Mouse (Mus musculus): ENCODE measurements around the gene Ap1g1. TPM values are rescaled to one million over a fixed set of nuclear protein-coding genes. Genes with fewer than 3 reads are reported as not detected.
A peak's percentile ranks its signal among the peaks of the same experiment; 100 is the strongest.

The Ap1g1 gene
- polyA plus RNA-seq, 1 experiment, result 72.0 TPM

DNA sequence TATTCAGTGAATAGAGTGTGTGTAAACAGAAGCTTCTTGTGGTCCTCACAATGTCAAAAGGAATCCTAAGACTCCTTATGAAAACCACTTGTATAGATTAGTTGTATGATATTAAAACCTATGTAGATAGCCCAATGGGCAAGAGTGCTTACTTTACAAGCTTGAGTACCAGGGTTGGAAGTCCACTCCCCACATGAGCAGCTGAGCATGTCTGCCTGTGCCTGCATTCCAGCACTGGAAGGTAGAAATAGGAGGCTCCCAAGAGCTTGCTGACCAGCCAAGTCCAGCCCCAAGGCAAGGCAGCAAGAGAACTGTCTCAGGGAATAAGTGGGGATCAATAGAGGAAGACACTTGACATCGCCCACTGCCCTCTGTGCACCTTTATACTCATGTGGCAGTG lies 116.3 kb downstream of the Ap1g1 start:
- Histone ChIP-seq H3K27ac (ENCODE audit: insufficient read depth, low read depth, low read length) (no peak overlapping the region), H3K4me1 (ENCODE audit: control insufficient read depth, insufficient read depth, low read length) (no peaks in the 10 kb centered on the region), H3K36me3 (ENCODE audit: control insufficient read depth, insufficient read depth, low read length) (no peaks in the 10 kb centered on the region), H3K27me3 (replicated peaks; ENCODE audit: control insufficient read depth, insufficient read depth, low read length) (no peaks in the 10 kb centered on the region), H3K4me3 (ENCODE audit: insufficient read depth, low read depth, low read length) (no peak overlapping the region)
- WGBS, result 90% methylated on average over 1 of the region's 1 CpGs
- TF ChIP-seq POLR2A (IDR thresholded peaks at IDR 0.05; ENCODE audit: low read depth, low read length) (no peak), CTCF (conservative IDR thresholded peaks at IDR 0.05; ENCODE audit: insufficient read depth, insufficient read length, low read depth, low read length) (no peak)
- peak; percentile 12 for DNase-seq

DNA sequence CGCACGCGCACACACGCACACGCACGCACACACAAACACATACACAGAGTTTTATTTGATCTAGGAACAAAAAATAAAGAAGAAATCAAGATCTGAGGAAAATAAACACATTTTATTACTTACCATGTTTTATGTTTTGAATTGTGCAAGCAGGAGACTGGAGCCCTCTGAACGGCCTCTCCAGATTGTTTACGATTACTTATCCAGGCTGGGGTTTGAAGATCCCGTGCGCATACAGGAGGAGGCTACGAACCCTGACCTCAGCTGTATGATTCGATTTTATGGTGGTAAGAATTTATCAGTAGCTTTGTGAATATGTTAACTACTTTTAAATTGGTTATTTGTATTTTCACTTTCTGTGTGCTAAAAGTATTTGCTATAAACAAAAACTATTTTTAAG lies 117.0 kb downstream of the Ap1g1 start:
- DNase-seq, result no peak
- Histone ChIP-seq H3K36me3 (ENCODE audit: control insufficient read depth, insufficient read depth, low read length) (no peaks in the 10 kb centered on the region), H3K4me1 (ENCODE audit: control insufficient read depth, insufficient read depth, low read length) (no peaks in the 10 kb centered on the region), H3K27ac (ENCODE audit: insufficient read depth, low read depth, low read length) (no peak overlapping the region), H3K4me3 (ENCODE audit: insufficient read depth, low read depth, low read length) (no peak overlapping the region), H3K27me3 (replicated peaks; ENCODE audit: control insufficient read depth, insufficient read depth, low read length) (no peaks in the 10 kb centered on the region)
- TF ChIP-seq POLR2A (IDR thresholded peaks at IDR 0.05; ENCODE audit: low read depth, low read length), result no peak
- TF ChIP-seq CTCF (conservative IDR thresholded peaks at IDR 0.05; ENCODE audit: insufficient read depth, insufficient read length, low read depth, low read length), result no peak
- 83% methylated on average over 12 of the region's 12 CpGs for WGBS

DNA sequence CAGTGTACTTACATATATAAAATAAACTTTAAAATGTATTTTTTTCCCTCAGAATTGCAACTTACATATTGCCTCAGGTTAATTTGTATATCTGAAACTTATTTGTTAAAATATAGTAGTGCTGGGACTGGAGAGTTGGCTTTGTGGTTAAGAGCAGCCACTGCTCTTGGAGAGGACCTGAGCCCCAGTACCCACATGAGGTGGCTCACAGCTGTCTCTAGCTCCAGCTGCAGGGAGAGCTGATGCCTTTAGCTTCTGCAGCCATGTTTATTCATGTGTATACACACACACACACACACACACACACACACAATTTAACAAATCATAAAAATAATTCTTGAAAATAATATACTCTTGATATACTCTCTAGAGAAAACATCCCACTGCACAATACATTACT lies 124.0 kb downstream of the Ap1g1 start:
- H3K27me3 ChIP-seq (replicated peaks; ENCODE audit: control insufficient read depth, insufficient read depth, low read length), result no peaks in the 10 kb centered on the region
- TF ChIP-seq POLR2A (IDR thresholded peaks at IDR 0.05; ENCODE audit: low read depth, low read length), result no peak
- TF ChIP-seq CTCF (conservative IDR thresholded peaks at IDR 0.05; ENCODE audit: insufficient read depth, insufficient read length, low read depth, low read length), result no peak
- H3K4me3 ChIP-seq (ENCODE audit: insufficient read depth, low read depth, low read length), result no peak overlapping the region
- no peaks in the 10 kb centered on the region for H3K36me3 ChIP-seq (ENCODE audit: control insufficient read depth, insufficient read depth, low read length)
- H3K27ac ChIP-seq (ENCODE audit: insufficient read depth, low read depth, low read length), result no peak overlapping the region
- DNase-seq, result no peak
- no peaks in the 10 kb centered on the region for H3K4me1 ChIP-seq (ENCODE audit: control insufficient read depth, insufficient read depth, low read length)

DNA sequence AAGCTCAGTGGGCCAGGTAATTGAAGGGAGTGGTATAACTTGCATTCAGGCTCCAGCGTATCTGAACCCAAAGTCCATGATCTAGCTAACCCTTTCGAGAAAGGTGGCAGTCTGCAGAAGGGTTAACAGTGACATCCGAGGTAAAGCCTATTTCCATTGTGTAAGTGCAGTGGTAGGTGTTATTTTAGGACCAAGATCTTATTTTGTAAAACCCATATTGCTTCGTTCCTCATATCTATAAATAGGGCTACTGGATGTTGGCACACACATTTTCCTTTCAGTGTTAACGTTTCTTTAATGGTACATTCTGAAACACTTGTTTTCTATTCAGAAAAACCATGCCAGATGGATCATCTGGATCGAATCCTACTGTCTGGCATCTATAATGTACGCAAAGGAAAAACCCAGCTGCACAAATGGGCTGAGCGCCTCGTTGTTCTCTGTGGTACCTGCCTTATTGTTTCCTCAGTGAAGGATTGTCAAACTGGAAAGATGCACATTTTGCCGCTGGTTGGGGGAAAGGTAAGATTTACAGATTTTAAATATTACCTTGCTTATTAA lies 125.6 kb downstream of the Ap1g1 start:
- Histone ChIP-seq H3K4me1 (ENCODE audit: control insufficient read depth, insufficient read depth, low read length) (no peaks in the 10 kb centered on the region), H3K4me3 (ENCODE audit: insufficient read depth, low read depth, low read length) (no peak overlapping the region), H3K27me3 (replicated peaks; ENCODE audit: control insufficient read depth, insufficient read depth, low read length) (no peaks in the 10 kb centered on the region), H3K27ac (ENCODE audit: insufficient read depth, low read depth, low read length) (no peak overlapping the region), H3K36me3 (ENCODE audit: control insufficient read depth, insufficient read depth, low read length) (no peaks in the 10 kb centered on the region; the same call in 1 of the 2 replicates)
- DNase-seq, result no peak
- TF ChIP-seq CTCF (conservative IDR thresholded peaks at IDR 0.05; ENCODE audit: insufficient read depth, insufficient read length, low read depth, low read length) (no peak), POLR2A (IDR thresholded peaks at IDR 0.05; ENCODE audit: low read depth, low read length) (no peak)
- 87% methylated on average over 10 of the region's 10 CpGs for WGBS

DNA sequence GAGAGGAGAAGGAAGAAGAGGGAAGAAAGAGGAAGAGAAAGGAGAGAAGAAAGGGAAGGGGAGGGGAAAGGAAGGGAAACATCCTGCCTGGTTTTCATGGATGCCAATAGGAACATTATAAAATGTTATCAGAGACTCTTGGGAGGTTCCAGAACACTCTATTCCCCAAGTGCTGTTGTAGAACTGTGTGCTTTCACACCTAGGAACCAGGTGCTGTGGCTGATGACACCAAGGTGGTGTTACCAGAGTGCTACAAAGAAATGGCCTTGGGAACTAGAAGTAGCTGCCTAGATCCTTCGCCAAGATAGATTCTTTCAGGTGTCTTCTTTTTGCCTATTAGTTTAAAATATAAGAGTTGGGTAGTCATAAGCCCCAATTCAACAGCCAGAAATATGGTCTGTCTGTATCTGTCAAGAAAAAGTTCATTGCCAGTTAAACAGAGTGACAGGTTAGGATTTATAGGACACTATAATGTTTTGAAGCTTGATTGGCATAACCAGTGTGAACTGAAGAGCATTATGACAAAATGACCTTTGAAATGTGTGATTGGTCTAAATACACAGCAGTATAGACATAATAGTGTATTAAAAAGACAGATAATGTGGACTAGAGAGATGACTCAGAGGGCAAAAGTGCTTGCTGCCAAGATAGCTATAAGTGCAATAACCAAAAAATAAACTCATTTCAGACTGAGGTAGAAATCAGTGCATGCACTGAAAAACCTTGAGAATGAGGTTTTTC lies 126.7 kb downstream of the Ap1g1 start:
- DNase-seq, result no peak
- Histone ChIP-seq H3K4me1 (ENCODE audit: control insufficient read depth, insufficient read depth, low read length) (no peaks in the 10 kb centered on the region), H3K36me3 (ENCODE audit: control insufficient read depth, insufficient read depth, low read length) (no peaks in the 10 kb centered on the region; the same call in none of the 2 replicates), H3K27me3 (replicated peaks; ENCODE audit: control insufficient read depth, insufficient read depth, low read length) (no peaks in the 10 kb centered on the region), H3K4me3 (ENCODE audit: insufficient read depth, low read depth, low read length) (no peak overlapping the region), H3K27ac (ENCODE audit: insufficient read depth, low read depth, low read length) (no peak overlapping the region)
- WGBS, result 88% methylated on average over 1 of the region's 1 CpGs
- TF ChIP-seq POLR2A (IDR thresholded peaks at IDR 0.05; ENCODE audit: low read depth, low read length) (no peak), CTCF (conservative IDR thresholded peaks at IDR 0.05; ENCODE audit: insufficient read depth, insufficient read length, low read depth, low read length) (no peak)

DNA sequence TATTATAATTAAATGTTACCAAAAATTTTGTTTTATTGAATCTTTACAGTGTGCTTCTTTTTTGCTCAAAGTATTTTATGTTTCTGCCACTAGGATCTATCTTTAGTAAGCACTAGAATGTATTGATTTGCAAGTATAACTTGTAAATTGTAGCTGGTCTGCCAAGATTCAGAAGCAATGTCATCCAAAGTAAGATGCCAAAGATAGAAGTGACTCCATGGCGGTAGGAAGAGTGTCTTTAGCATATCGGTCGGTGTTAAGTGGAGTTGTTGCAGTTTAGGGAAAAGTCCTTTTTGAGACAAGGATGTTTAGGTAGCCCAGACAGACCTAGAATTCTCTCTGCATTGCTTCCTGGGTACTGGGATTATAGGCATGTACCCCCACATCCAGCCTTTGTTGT lies 128.6 kb downstream of the Ap1g1 start:
- WGBS, result 94% methylated on average over 3 of the region's 3 CpGs
- Histone ChIP-seq H3K27ac (ENCODE audit: insufficient read depth, low read depth, low read length) (no peak overlapping the region), H3K27me3 (replicated peaks; ENCODE audit: control insufficient read depth, insufficient read depth, low read length) (no peaks in the 10 kb centered on the region), H3K4me1 (ENCODE audit: control insufficient read depth, insufficient read depth, low read length) (no peaks in the 10 kb centered on the region), H3K4me3 (ENCODE audit: insufficient read depth, low read depth, low read length) (no peak overlapping the region), H3K36me3 (ENCODE audit: control insufficient read depth, insufficient read depth, low read length) (no peaks in the 10 kb centered on the region; the same call in none of the 2 replicates)
- TF ChIP-seq POLR2A (IDR thresholded peaks at IDR 0.05; ENCODE audit: low read depth, low read length), result no peak
- no peak for TF ChIP-seq CTCF (conservative IDR thresholded peaks at IDR 0.05; ENCODE audit: insufficient read depth, insufficient read length, low read depth, low read length)
- DNase-seq, result no peak

DNA sequence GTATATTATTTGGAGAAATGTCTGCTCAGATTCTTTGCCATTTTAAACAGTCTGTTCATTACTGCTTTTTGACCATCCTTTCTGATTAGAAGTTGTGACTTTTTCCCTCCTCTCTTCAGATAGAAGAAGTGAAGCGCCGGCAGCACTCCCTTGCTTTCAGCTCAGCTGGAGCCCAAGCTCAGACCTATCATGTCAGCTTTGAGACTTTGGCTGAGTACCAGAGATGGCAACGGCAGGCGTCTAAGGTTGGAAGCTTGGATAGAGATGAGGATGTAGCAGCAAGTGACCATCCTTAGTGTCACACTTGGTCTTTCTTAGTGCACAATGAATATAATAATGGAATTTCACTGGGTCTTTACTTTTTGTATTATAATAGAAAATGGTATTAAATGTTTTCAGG lies 129.0 kb downstream of the Ap1g1 start:
- no peaks in the 10 kb centered on the region; the same call in none of the 2 replicates for H3K36me3 ChIP-seq (ENCODE audit: control insufficient read depth, insufficient read depth, low read length)
- no peak for DNase-seq
- no peak overlapping the region for H3K27ac ChIP-seq (ENCODE audit: insufficient read depth, low read depth, low read length)
- H3K27me3 ChIP-seq (replicated peaks; ENCODE audit: control insufficient read depth, insufficient read depth, low read length), result no peaks in the 10 kb centered on the region
- no peaks in the 10 kb centered on the region for H3K4me1 ChIP-seq (ENCODE audit: control insufficient read depth, insufficient read depth, low read length)
- 93% methylated on average over 4 of the region's 4 CpGs for WGBS
- no peak overlapping the region for H3K4me3 ChIP-seq (ENCODE audit: insufficient read depth, low read depth, low read length)
- TF ChIP-seq POLR2A (IDR thresholded peaks at IDR 0.05; ENCODE audit: low read depth, low read length) (no peak), CTCF (conservative IDR thresholded peaks at IDR 0.05; ENCODE audit: insufficient read depth, insufficient read length, low read depth, low read length) (no peak)

Other genes with a start within 250 kb of the Ap1g1 start
- gene Dhx38, start 212.7 kb upstream of the Ap1g1 start, polyA plus RNA-seq (2012; rRNA removed), result 14.6 TPM in 2 replicates
- gene Txnl4b, start 212.7 kb upstream of the Ap1g1 start, polyA plus RNA-seq (2012; rRNA removed), result 6.6 and 8.5 TPM in 2 replicates
- 34.6 and 35.0 TPM in 2 replicates for gene Hp, start 199.4 kb upstream of the Ap1g1 start, polyA plus RNA-seq (2012; rRNA removed)
- gene Dhodh, start 169.9 kb upstream of the Ap1g1 start, polyA plus RNA-seq (2012; rRNA removed), result 18.2 and 20.0 TPM in 2 replicates
- 0.01 and 0.11 TPM in 2 replicates for gene Pkd1l3, start 164.0 kb upstream of the Ap1g1 start, polyA plus RNA-seq (2012; rRNA removed)
- gene Ist1, start 85.3 kb upstream of the Ap1g1 start, polyA plus RNA-seq (2012; rRNA removed), result 49.5 and 54.0 TPM in 2 replicates
- 9.6 and 10.7 TPM in 2 replicates for gene Zfp821, start 73.0 kb upstream of the Ap1g1 start, polyA plus RNA-seq (2012; rRNA removed)
- gene Atxn1l, start 40.8 kb upstream of the Ap1g1 start, polyA plus RNA-seq (2012; rRNA removed), result 16.9 and 17.2 TPM in 2 replicates
- 6.5 and 6.9 TPM in 2 replicates for gene Phlpp2, start 90.0 kb downstream of the Ap1g1 start, polyA plus RNA-seq (2012; rRNA removed)
- gene Marveld3, start 183.6 kb downstream of the Ap1g1 start, polyA plus RNA-seq (2012; rRNA removed), result 10.7 and 10.8 TPM in 2 replicates
- gene Tat, start 211.9 kb downstream of the Ap1g1 start, polyA plus RNA-seq (2012; rRNA removed), result 0.04 TPM in 1 of 2 replicates, not detected in the other

Measured in kidney, adult 2 months (tissue).